Mouse (Mus musculus) ZHBTc4 (cell line): ENCODE measurements around the gene Pacsin1.
"Not testable (repeated sequence)": the region's sequence is repeated elsewhere in the genome, so short reads cannot be mapped to it uniquely, and the experiment has no call there.

Experiments used
- DNase-seq: peaks from one replicate; pipeline ENCODE4 v3.0.0-alpha.2; 2011; ENCODE audit warnings: low read depth, low spot score

Pacsin1 gene

DNA sequence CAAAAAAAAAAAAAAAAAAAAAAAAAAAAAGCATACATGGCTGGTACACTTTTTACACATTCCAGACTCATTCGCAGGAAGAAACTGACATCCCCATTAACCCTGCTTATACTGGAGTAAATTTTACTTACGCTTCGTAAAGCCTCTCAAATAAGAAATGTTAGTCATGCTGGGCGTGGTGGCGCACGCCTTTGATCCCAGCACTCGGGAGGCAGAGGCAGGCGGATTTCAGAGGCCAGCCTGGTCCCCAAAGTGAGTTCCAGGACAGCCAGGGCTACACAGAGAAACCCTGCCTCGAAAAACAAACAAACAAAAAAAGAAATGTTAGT lies 19.8 kb upstream of the Pacsin1 start:
- peak; percentile 62 for DNase-seq

DNA sequence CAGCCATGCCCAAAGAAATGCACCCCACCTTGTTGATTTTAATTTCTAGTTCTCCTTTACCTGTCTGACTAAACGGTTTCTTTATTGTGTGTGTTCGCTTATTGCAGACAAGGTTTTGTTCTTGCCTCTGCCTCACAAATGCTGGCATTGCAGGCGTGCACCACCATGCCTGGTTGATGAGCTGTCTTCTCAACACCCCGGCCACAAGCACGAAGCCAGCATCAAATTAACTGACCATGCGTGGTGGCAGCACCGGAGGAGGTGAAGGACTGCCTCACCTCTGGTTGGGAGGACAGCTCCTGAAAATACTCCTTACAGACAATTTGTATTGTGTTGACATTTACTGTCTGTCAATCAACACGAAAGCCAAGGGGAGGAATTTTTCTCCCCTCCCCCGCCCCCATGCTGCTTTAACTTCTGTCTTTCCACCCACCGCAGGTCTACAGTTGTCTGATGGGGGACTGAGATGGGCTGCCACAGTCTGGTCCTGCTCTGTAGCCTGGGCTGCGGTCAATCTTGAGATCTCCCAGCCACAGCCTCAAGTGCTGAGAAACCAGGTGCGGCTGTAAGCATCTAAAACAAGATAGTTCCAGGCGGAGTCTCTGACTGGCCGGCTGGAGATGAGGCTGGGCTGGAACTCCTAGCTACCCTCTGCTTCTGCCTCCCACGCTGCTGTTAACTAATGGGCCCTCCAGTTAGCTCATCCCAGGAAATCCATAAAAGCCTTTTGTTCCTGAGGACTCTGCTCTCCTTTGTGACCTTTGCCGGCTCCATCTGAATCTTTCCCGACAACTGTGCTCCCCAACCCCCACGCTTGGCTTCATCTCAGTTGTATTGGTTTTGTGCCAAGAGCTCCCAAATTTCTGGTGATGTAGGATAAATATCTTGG lies 18.9 kb upstream of the Pacsin1 start, which contains the start of gene Rps10:
Rps10 (minus strand) TSS at position 538 of the 889 bp plus-strand sequence.
- peak; percentile 75 for DNase-seq

DNA sequence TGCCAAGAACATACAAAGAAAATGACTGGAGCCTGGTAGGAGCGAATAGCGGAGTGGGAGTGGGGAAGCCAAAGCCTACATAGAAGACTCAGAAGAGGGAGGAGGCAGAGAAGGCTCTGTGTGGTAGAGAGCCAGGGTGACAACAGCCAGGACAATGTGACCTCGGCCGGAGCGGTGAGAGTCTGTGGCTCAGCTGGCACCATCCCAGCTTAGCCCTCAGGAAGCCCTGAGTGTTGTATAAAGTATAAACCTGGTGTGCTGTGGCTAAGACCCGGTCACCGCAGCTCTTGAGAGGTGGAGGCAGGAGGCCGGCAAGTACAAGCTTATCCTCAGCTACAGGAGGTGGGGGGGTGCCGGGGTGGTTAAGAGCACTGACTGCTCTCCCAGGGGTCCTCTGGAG lies 18.0 kb upstream of the Pacsin1 start:
- no peak for DNase-seq

DNA sequence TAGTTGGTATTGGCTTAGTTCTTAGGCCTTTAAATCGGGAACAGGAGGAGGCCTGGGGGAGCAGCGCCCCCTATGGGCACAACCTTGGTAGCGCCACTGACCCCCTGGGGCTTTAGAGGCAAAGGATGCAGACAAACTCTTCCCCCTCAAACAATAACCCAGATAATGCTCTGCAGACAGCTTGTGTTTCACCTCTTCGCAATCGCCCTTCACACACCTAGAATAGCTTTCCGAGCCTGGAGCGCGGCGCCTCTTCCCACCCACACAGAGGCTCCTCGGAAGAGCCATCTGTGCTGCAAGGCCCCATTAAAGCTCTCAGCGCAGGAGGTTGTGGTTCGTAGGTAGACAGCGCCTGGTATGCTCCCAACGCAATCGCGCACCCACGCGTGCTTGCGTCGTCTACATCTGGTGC lies 16.4 kb upstream of the Pacsin1 start:
- DNase-seq = peak; percentile 81

DNA sequence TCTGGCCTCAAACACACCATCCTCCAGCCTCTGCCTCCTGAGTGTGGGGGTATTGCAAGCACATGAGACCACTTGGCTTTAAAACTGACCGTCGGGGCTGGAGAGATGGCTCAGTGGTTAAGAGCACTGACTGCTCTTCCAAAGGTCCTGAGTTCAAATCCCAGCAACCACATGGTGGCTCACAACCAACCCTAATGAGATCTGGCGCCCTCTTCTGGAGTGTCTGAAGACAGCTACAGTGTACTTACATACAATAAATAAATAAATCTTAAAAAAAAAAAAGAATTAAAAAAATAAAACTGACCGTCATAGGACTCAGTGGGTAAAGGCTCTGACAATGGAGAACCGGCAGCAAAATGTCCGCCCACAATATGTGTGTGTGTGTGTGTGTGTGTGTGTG lies 15.5 kb upstream of the Pacsin1 start:
- not testable (repeated sequence) for DNase-seq

DNA sequence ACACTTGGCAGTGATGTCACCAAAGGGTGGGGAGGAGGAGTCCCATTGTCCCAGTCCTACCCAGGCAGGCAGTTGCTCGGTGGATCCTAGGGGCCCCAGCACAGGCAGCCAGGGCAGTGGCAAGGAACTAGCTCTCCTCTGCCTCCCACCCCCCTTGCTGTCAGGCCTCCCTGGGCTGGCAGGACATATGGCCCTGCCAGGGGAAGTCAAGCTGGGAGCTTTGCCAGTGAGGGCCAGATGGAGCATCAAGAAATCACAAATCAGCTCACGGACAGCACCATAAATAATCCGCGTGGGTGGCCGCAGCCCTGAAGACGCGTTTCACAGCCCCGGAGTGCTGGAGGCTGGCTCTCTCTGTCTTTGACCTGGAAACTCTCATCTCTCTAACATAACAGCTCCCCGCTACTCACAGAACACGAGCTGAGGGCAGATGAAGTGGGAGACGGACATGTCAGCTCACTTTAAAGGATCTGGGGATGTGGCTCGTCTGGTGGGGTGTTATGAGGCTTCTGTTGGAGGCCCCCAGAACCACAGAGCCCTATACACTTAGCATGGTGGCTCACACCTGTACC lies 12.7 kb upstream of the Pacsin1 start:
- no peak for DNase-seq

DNA sequence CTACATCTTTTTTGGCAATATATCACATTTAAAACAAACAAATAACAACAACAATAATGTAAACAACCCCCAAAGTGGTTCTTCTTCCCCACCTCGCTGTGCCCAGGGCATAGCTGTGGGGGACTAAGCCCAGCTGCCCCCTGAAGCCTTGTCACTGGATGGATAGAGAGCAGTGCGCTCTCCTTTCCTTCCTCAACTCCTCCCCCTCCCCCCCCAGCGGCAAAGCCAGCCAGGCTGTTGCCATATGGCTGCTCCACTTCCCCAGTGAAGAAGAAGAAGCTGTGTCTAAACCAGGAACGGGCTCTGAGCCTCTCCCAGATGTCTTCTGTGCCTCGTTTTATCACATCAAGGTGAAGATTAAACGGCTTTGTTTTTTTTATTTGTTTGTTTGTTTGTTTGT lies 12.2 kb upstream of the Pacsin1 start:
- DNase-seq = no peak

DNA sequence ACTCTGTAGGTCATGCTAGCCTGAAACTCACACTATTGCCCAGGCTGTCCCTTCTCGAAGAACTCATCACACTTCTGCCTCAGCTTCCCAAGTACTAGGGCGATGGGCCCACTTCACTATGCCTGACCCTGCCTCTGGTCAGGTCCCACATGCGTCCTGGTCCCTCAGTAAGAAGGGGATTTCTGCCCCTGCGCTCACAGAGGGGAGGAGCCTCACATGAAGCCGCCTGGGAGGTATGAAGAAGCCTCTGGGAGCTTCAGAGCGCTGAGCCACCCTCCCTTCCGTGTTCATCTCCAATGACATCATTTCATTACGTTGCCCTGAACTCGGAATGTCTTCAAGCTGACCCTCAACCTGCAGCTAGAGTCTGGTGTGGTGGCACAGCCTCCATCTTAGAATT lies 11.6 kb upstream of the Pacsin1 start:
- DNase-seq = no peak

DNA sequence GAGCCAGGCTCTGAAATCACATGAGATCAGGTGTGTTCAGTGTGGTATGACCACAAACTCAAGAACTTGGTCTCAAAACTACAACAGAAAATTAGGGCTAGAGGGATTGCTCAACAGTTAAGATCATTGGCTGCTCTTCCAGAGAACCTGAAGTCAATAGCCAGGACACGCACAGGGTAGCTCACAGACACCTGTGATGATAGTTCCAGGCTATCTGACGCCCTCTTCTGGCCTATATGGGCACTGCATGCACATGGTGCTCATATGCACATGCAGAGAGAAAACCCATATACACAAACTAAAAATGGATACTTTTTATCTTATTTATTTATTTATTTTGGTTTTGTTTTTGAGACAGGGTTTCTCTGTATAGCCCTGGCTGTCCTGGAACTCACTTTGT lies 10.7 kb upstream of the Pacsin1 start:
- DNase-seq = peak; percentile 79

DNA sequence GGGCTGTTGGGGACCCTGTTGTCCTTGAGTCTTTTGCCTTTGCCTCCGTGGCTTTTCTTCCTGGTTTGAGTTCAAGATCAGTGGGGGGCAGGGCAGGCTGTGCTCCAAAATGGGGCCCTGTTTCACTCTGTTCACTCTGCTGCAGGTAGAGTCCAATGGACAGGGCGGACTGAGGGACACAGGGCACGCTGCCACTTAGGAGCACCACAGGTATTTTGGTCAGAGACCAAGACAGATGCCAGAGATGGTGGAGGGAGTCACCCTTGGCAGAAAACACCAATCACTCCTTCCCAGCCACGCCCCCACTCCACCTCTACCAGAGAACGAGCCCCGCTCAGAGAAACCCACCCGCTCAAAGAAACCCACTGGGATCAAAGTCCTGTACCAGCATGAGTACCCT lies 9.5 kb upstream of the Pacsin1 start:
- no peak for DNase-seq

DNA sequence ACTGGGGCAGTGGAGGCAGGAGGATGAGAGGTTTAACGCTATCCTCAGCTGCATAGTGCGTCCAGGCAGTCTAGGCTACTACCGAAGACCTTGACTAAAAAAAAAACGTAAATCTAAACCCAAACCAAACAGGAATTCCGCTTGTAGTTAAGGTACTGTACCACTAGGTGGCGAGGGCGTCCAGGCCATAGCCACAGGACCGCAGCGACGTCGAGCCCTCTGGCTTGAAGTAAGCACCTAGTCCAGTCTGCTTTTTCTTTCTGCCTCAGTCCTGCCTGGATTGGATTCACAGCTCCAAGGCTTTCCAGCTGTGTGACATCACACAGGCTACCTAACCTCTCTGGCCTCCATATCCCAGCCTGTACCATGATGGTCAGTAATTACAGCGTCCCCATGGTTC lies 5.1 kb upstream of the Pacsin1 start:
- peak; percentile 89 for DNase-seq

DNA sequence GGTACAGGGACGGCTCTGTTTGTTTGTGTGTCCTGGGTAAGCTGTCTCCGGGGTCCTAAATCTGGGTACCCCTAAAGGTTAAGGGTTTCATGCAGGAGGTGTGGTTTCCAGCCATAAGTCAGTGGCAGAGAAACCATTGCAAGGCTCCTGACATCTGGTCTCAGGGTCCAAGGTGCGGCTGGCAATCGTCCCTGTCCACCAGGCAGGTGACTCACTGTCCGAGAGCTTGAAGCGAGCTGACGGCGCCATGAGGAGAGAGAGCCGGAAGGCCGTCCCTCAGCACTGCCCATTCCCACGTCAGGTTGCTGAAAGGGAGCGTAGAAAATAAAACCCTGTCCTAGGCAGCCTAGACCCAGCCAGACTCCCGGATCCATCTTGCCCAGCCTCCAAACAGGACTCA lies 4.7 kb upstream of the Pacsin1 start:
- DNase-seq = no peak

DNA sequence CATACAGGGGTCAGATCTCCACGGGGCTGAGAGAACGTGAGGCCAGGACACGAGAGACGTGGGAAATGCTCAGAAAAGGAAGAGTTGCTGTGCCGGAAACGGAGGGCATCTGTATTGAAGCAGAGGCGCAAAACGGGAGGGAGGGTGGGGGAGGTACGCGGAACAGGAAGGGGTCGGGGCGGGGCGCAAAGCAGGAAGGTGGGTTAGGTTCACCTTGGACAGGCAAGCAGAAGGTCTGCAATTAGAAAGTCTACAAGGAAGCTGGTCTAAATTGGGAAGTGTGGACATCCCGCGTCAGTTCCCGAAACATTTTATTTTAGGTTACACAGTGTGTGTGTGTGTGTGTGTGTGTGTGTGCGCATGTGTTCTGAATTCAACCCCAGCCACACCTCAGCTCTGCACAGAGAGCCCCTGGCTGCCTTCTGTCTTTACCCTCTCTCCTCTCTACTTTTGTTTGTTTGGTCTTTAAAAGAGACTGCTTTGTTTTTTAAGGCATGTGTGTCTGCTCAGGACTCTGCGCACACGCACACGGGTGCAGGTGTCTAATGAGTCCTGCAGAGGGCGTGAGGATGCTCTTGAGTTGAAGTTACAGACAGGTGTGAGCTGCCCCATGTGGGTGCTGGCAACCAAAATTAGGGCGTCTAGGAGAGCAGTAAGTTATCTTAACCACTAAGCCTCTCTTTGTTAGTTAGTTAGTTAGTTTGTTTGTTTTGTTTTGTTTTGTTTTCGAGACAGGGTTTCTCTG lies 3.1 kb upstream of the Pacsin1 start:
- DNase-seq = peak; percentile 60

DNA sequence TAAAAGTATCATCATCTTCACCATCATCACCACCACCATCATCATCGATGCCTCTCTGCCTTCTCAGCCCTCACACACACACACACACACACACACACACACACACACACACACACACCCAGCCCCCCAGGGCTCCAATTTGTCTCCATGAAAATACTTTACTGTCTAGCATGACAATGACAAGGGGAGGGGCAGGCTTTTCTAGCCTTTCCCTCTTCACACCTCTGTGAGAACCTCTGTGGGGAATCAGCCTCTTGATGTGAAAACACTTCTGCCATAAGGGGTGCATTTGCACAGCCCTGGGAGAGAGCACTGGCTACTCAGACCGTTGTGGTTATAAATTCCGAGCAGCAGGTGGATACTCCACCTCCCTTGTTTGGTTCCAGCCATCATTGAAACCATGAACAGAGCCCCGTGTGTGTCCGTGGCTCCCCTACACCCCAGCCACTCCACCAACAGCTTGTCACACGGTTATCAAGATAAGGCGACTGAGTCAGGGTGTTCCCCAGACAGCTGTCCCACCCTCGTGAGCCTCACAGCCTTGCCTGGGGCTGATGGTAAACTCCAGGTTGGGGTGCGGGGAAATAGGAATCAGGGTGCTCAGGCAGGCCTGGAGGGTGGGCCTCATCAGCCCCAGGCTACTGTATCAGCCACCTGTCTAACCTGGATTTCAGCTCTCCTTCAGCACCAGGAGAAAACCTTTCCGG lies 1.9 kb upstream of the Pacsin1 start:
- DNase-seq = peak; percentile 65

DNA sequence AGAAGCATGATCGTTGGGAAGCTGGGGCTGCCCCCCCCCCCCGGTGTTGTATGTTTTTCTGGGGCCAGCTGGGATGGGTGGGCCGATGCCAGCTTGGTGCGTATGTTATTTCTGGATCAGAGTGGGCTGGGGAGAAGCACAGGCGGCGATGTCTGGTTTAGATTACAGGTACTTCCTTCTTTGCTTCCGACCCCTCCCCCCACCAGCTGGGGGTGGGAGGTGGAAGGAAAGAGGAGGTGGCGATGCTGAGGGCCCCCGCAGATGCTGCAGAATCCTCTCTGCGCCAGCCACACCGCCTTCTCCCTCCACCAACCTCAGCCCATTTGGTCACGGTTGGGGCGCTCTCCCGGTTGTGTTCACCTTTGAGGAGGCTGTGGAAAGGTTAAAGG lies 696 bp downstream of the Pacsin1 start:
- DNase-seq = no peak

DNA sequence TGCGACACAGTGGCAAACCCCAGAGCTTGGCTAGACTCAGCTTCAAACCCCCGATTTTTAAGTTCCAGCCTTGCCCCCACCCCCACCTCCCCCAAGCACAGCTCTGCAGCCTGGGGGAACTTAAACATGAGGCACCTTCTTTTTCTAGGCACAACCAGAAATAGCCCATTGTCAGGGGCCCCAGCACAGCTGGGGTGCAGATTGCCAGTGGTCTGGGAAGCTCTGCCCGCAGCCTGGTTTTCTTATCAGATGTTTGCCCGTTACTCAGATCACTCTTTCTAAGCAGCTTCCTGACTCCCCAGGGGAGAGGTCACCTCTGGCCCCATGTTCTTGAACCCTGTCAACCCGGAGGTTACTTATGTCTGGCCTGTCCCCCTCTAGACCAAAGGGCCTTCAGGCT lies 1.1 kb downstream of the Pacsin1 start:
- DNase-seq = no peak

DNA sequence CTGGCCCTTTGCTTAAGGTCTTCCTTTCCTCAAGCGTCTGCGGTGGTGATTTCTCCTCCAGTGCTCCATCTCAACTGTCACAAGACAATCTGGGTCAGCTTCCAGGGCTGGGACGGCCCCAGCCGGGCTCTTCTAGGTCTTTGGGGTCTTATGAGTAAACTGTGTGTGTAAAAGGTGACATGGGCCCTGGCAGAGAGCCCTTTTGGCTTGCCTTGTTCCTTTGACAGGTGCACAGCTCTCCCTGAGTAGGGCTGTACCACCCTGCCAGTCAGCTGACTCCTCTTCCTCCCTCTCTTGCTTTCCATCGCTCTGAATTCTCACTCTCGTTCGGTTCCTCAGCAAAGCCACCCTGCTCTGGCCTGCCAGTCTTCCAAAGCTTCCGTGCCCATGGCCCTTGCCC lies 1.8 kb downstream of the Pacsin1 start:
- no peak for DNase-seq

DNA sequence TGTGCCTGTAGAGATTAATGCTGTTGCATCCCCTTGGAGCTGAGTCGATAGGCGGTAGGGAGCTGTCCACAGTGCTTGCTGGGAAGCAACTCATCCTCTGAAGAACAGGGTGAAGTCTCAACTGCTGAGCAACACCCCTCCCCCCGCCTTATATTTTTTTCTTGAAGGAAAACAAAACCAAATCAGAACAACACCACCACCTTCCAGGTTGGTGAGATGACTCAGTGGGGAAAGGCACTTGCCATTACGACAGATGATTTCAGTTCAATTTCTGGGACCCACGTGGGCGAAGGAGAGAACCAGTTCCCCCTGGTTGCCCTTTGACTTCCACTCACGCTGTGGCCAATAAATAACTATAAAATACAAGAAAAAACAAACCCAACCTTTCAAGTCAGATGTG lies 3.5 kb downstream of the Pacsin1 start:
- no peak for DNase-seq

DNA sequence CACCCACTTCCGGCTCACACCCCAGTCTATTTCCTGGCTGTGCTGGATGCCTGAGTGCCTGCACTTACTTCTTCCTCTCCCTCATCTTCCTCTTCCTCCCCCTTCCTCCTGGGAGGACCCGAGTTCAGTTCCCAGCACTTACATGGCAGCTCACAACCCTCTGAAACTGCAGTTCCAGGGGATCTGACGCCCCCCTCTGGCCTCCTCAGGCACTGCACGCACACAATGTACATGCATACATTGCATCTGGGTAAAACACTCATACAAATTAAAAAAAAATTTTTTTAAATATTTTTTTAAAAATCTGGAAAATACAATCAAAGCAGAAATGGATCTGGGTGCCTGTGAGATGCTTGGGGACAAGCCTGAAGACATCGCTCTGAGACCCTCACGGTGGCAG lies 16.4 kb downstream of the Pacsin1 start:
- no peak for DNase-seq

DNA sequence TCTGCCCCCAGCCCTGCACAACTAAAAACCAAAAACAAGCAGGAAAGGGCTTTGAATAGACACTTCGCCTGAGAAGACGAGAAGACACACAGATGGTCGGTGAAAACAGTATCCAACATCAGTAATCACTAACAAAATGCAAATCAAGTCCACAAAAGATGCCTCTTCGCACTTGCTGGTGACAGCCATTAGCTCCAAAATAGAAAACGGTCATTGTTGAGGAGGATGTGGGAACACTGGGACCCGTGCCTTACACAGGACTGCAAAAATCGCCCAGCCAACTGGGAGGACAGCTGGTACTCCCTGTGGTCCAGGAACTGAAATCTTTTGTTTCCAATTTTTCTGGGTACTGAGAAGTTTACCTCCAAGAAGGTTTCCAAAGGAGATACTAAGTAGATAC lies 18.6 kb downstream of the Pacsin1 start:
- no peak for DNase-seq

DNA sequence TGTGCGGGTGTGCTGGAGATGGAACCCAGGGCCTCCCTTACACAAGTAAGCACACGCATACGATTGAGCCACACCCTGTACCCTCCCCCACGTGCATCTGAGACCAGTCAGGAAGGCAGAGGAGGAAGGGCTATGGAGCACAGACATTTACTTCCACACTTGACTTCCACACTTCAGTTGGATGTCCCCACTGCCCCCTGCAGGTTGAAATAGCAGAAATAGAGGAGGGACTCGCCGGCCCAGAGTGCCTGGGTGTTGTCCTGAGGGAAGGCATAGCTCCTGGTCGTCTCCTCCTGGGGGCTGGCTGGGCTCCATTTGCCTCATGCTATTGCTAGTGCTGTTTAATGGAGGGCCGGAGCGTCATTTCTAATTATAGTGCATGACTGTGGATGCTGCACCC lies 20.1 kb downstream of the Pacsin1 start:
- peak; percentile 77 for DNase-seq

DNA sequence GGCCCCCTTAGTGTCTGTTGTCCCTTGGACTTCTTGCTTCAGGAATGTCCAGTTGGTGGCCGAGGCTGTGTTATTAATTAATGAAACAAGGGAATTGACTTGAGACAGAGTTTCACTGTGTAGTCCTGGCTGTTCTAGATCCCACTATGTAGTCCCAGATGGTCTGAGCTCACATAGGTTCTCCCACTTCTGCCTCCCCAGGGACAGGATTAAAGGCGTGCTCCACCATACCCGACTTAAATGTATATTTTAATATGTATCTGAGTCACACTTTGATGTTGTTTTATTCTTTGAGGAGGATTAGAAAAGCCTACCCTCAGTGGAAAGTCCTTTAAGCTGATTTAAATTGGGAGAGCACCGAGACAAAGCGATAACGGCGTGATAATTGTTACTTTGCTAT lies 21.0 kb downstream of the Pacsin1 start:
- DNase-seq = no peak
